Mouse (Mus musculus): ENCODE results near the gene Imp3. TPM values are rescaled to one million over a fixed set of nuclear protein-coding genes. Genes with fewer than 3 reads are reported as not detected.

Gene Imp3
- total and polyA plus RNA-seq, 3 experiments: 154 to 160 TPM; not detected in 1

- TF ChIP-seq GABPA (IDR thresholded peaks at IDR 0.05; ENCODE audit: low read depth, low read length): no peak
- peak; percentile 91 for TF ChIP-seq KAT2A (conservative IDR thresholded peaks at IDR 0.05; ENCODE audit: low read depth, low read length)
- peak; percentile 72; the same call in 1 of the 2 replicates for TF ChIP-seq POLR2AphosphoS5 (IDR thresholded peaks at IDR 0.05; ENCODE audit: borderline replicate concordance, low read depth, low read length)
Observed at GRCm38 (mm10) chr9:56950414-56951400, 13.4 kb downstream of the Imp3 start, which contains the start of gene Snupn (continued).

GRCm38 (mm10) chr9:56953562-56953961 lies 16.3 kb downstream of the Imp3 start:
- TF ChIP-seq BHLHE40 (IDR thresholded peaks at IDR 0.05; ENCODE audit: borderline replicate concordance, low read depth, low read length): no peak
- no peak for TF ChIP-seq MYC (IDR thresholded peaks at IDR 0.05; ENCODE audit: low read depth, low read length)
- no peak for TF ChIP-seq EP300 (IDR thresholded peaks at IDR 0.05; ENCODE audit: low read depth in 1 of 2, low read length in 2 of 2)
- no peak for TF ChIP-seq MAX (IDR thresholded peaks at IDR 0.05; ENCODE audit: low read length)
- no peak for TF ChIP-seq USF2 (IDR thresholded peaks at IDR 0.05; ENCODE audit: borderline replicate concordance in 1 of 2, insufficient read depth in 1 of 2, low read depth in 1 of 2, low read length in 2 of 2)
- TF ChIP-seq TBP (IDR thresholded peaks at IDR 0.05; ENCODE audit: low read depth, low read length): no peak
- peak in 2 of 3 experiments; percentile 15 to 45; a peak in 2 of 6 replicates for TF ChIP-seq CTCF (IDR thresholded peaks at IDR 0.05 in 2 of 3, conservative IDR thresholded peaks at IDR 0.05 in 1 of 3; ENCODE audit: control insufficient read depth in 1 of 3, insufficient read depth in 1 of 3, low read depth in 2 of 3, low read length in 3 of 3, poor library complexity in 1 of 3, severe bottlenecking in 1 of 3)
- peak; percentile 45; the same call in 1 of the 2 replicates for TF ChIP-seq SMC3 (IDR thresholded peaks at IDR 0.05; ENCODE audit: low read depth, low read length)
- TF ChIP-seq RAD21 (IDR thresholded peaks at IDR 0.05; ENCODE audit: low read depth, low read length): peak; percentile 8
- TF ChIP-seq POLR2AphosphoS2 (IDR thresholded peaks at IDR 0.05; ENCODE audit: low read length): no peak
- TF ChIP-seq ZC3H11A (IDR thresholded peaks at IDR 0.05; ENCODE audit: low read depth, low read length): 0 out of 2 replicates have a peak, but pooled peaks have one; percentile 5
- Histone ChIP-seq H3K27me3 (ENCODE audit: control insufficient read depth in 1 of 2, insufficient read depth in 2 of 2, low read length in 2 of 2) (no peaks in the 10 kb centered on the region), H3K27ac (ENCODE audit: control insufficient read depth, low read depth, low read length) (no peak overlapping the region), H3K9ac (ENCODE audit: control insufficient read depth, low read depth, low read length, poor library complexity, severe bottlenecking) (no peak overlapping the region), H3K36me3 (ENCODE audit: control insufficient read depth in 1 of 2, insufficient read depth in 2 of 2, low read length in 2 of 2) (peaks cover 2 to 6% of the 10 kb centered on the region in 2 experiments; a peak in 3 of 4 replicates), H3K79me2 (ENCODE audit: control insufficient read depth, insufficient read depth, low read length, poor library complexity) (no peaks in the 10 kb centered on the region; the same call in 1 of the 2 replicates), H3K4me3 (ENCODE audit: control insufficient read depth in 1 of 2, insufficient read depth in 1 of 2, low read depth in 2 of 2, low read length in 2 of 2) (no peak overlapping the region), H3K9me3 (replicated peaks; ENCODE audit: insufficient read depth, low read length) (no peaks in the 10 kb centered on the region), H3K4me1 (ENCODE audit: control insufficient read depth in 1 of 2, insufficient read depth in 2 of 2, low read length in 2 of 2) (peaks cover 0 to 8% of the 10 kb centered on the region in 2 experiments; a peak in 3 of 4 replicates)
- peak; percentile 40 for DNase-seq (ENCODE audit: low read depth, low spot score)
